Mouse (Mus musculus) kidney, adult 2 months (tissue): ENCODE measurements around the gene Pafah1b3. TPM values are rescaled to one million over a fixed set of nuclear protein-coding genes. Genes with fewer than 3 reads are reported as not detected.

ENCODE experiments used
- DNase-seq: peaks from one replicate; pipeline ENCODE4 v3.0.0; 2021
- H3K27ac ChIP-seq: fragments of 200-500 bp; 2 replicates; pipeline ENCODE4 v1.5.1; 2012; ENCODE audit warnings: low read depth, low read length, control low read depth, inconsistent platforms; ENCODE audit not compliant: insufficient read depth
- H3K27me3 ChIP-seq: fragments of 200-500 bp; replicated peaks from 2 replicates; pipeline ENCODE4 v1.6.1; 2012; ENCODE audit warnings: mild to moderate bottlenecking, moderate library complexity, low read length, inconsistent platforms; ENCODE audit not compliant: control insufficient read depth, insufficient read depth
- H3K36me3 ChIP-seq: fragments of 200-500 bp; 2 replicates; pipeline ENCODE4 v1.6.1; 2012; ENCODE audit warnings: mild to moderate bottlenecking, moderate library complexity, low read length, inconsistent platforms; ENCODE audit not compliant: control insufficient read depth, insufficient read depth
- H3K4me1 ChIP-seq: fragments of 200-500 bp; 2 replicates; pipeline ENCODE4 v1.6.1; 2011; ENCODE audit warnings: low read length; ENCODE audit not compliant: control insufficient read depth, insufficient read depth
- H3K4me3 ChIP-seq: fragments of 200-500 bp; 2 replicates; pipeline ENCODE4 v1.5.1; 2011; ENCODE audit warnings: mild to moderate bottlenecking, low read depth, low read length, control low read depth; ENCODE audit not compliant: insufficient read depth
- CTCF ChIP-seq: fragments of 200-500 bp; conservative IDR thresholded peaks from 2 replicates; pipeline ENCODE4 v1.5.1; 2011; ENCODE audit warnings: low read depth, mild to moderate bottlenecking, control low read depth, low read length, moderate library complexity, mixed read lengths; ENCODE audit not compliant: insufficient read depth, insufficient read length
- POLR2A ChIP-seq: fragments of 200-500 bp; IDR thresholded peaks from one replicate; pipeline ENCODE4 v1.6.1; 2011; ENCODE audit warnings: low read depth, low read length, control low read depth
- WGBS: fragments of 180-500 bp; shearing (Covaris S2); methylation state at CpG from one replicate; pipeline ENCODE4 v1.1.7; 2018; 5-methylcytosine and 5-hydroxymethylcytosine counted together
- polyA plus RNA-seq: library from polyadenylated mRNA; depleted of rRNA; stranded (reverse); fragments of >200 nt; gene quantifications from 2 replicates; pipeline ENCODE4 v1.2.3, GENCODE M21; 2012

The Pafah1b3 gene
- polyA plus RNA-seq, 1 experiment: 48.9 TPM

DNA sequence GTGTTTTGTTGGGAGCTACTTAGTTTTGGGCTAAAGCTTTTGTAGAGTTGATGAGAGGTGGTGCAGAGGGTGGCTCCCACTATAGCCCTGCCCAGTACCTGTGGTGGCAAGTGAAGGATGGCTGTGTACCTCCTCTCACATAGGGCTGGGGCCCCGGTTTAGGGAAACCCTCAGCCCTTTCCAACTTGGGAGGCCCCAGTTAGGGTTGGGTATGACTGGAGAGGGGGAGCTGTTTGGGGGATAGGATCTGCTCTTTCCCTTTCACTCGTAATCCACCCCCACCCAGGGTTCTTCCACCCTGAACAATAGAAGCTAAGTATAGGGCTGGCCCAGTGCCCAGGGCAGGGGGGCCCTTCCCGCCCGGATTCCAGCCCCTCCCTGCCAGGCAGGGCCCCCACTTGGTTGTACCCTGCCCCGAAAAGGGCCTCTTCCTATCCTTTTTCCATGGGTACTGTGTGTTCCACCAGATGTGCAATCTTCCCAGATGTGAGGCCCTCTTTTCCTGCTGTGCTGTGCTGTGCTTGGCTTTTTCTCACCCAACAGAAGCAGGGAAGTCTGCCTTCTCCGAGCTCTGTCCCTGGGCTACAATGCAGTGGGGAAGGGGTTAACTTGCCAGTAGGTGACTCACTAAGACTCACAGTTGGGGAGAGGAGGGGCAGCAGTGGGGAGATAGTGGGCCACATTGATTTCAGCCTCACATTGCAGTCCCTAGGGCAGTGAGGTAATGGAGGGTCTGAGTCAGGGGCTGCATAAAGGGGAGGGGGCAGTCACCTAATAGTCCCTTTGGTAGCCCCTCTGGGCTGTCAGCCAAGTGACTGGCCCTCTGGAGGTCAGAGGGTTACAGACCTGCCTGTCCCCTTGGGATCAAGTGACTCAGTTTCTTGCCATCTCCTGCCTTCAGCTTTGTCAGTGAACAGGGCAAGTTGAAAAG, 17.7 kb downstream of the Pafah1b3 start:
- peak overlapping the region; percentile 85 for H3K27ac ChIP-seq
- H3K4me3 ChIP-seq: peak overlapping the region; percentile 40
- peaks cover 31% of the 10 kb centered on the region for H3K4me1 ChIP-seq
- TF ChIP-seq POLR2A (no peak), CTCF (no peak)
- WGBS: 17% methylated on average over 6 of the region's 6 CpGs
- no peaks in the 10 kb centered on the region for H3K36me3 ChIP-seq
- DNase-seq: peak; percentile 74
- H3K27me3 ChIP-seq: no peaks in the 10 kb centered on the region

DNA sequence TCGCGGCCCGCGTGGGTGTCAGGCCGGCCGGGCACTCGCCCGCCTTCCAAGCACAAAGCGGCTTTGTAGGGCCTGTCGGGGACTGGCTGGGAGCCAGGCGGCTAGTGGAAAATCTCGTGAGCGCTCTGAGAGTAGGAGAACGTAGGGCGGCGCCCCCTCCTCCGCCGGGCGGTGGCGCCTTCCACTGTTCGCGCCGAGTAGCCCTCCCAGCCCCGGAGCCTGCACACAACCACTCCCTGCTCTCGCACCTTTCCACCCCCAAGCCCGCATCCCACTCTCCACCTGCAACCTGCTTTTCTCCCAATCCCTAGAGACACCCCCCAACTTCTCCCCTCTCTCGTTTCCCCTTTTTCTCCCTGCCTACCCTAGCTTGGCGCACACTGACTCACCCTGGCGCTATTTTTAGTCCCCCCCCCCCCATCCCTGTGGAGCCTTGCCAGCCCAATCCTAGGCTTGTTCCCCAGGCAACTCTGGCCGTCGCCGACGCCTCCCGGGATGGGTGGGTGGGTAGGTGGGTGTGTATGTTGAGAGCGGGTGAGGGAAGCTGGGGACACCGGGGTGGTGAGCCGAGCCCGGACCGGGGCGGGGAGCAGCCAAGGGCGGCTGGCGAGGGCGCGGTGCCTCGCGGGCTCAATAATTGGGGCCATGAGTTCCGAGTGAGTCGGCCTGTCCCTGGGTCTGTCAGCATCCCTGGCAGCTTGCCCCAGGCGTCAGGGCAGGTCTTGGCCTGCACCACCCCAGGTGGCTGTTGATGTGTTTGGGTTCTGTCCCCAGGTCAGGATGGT, 18.5 kb downstream of the Pafah1b3 start:
- DNase-seq: peak; percentile 93
- Histone ChIP-seq H3K4me3 (peak overlapping the region; percentile 40), H3K36me3 (no peaks in the 10 kb centered on the region), H3K4me1 (peaks cover 31% of the 10 kb centered on the region), H3K27ac (peak overlapping the region; percentile 93), H3K27me3 (no peaks in the 10 kb centered on the region)
- TF ChIP-seq CTCF (no peak), POLR2A (no peak)
- WGBS: under 1% methylated on average over 45 of the region's 49 CpGs

DNA sequence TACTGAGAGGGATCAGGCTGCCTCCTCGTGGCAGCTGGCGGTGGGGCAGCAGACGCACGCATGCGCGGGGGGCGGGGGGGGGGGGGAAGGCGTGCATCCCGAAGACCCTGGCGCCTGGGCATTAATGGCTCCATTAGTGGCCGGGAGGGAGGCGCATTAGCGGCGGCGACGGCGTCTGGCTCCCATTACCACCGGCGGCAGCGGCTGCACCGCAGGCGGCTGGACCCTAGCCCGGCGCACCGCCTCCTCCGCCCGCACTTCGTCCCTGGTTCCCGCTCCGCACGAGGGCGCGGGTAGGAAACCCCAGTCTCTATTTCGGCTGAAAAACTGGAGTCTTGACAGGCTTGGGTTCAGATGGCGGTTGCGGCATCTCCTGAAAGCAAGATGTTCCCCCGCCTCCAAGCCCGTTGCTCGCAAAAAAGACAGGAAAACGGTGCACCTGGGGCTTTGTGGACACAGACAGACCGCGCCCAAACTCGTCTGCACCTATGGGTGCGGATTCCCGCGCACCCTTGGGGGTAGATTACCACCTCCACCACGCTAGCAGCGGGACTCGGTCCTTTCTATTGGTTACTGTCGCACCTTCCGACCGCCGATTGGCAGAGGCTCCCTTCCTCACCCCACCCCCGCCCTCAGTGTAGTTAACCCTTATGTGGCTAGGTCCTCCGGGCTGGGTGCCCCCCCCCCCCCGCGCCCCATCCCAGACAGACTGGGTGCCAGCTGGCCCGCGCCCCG, 19.3 kb downstream of the Pafah1b3 start:
- WGBS: under 1% methylated on average over 55 of the region's 60 CpGs
- Histone ChIP-seq H3K27me3 (no peaks in the 10 kb centered on the region), H3K4me1 (peaks cover 31% of the 10 kb centered on the region), H3K36me3 (no peaks in the 10 kb centered on the region), H3K4me3 (peak overlapping the region; percentile 40), H3K27ac (peak overlapping the region; percentile 93)
- DNase-seq: peak; percentile 92
- TF ChIP-seq POLR2A (no peak), CTCF (peak; percentile 66)

DNA sequence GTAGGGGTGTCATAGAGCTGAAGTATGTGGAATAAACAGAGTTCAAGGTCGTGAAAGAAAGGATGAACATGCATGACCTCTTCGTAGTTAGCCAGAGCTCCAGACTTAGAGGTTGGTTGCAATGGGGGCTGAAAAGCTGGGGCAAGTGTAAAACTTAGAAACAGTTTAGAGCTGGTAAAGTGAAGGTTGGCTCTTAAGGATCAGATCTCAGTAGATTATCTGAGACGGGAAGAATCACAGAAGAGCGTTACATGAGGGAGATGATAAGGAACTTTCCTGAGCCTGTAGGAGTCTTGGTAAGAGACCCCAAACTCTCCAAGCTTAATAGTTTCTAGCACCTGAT, 19.8 kb downstream of the Pafah1b3 start:
- Histone ChIP-seq H3K27ac (peak overlapping the region; percentile 70), H3K36me3 (no peaks in the 10 kb centered on the region), H3K27me3 (no peaks in the 10 kb centered on the region), H3K4me3 (no peak overlapping the region), H3K4me1 (peaks cover 27% of the 10 kb centered on the region)
- DNase-seq: no peak
- TF ChIP-seq CTCF (no peak), POLR2A (no peak)
- 3% methylated on average over 4 of the region's 4 CpGs for WGBS

DNA sequence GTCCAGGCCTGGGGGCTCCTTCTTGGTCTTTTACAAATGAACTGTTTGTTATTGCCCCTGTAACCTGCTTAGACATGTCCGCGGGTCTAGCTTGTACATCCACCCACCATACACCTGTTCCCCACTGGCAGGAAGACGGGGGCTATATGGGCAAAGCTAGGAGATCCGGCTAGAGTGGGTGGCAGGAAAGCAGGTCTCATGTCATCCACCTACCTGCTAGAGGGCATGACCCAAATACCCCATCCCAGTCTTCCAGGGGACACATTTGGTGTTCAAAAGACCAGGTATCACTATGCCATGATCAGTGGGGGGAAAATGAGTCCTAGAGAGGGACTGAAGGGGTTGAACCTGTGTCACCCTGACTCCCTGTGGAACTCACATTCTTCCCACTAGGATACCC, 20.4 kb downstream of the Pafah1b3 start:
- Histone ChIP-seq H3K4me3 (no peak overlapping the region), H3K4me1 (peaks cover 26% of the 10 kb centered on the region), H3K36me3 (no peaks in the 10 kb centered on the region), H3K27me3 (no peaks in the 10 kb centered on the region), H3K27ac (peak overlapping the region; percentile 70; the same call in 1 of the 2 replicates)
- no peak for TF ChIP-seq CTCF
- no peak for TF ChIP-seq POLR2A
- 79% methylated on average over 4 of the region's 4 CpGs for WGBS
- DNase-seq: no peak

DNA sequence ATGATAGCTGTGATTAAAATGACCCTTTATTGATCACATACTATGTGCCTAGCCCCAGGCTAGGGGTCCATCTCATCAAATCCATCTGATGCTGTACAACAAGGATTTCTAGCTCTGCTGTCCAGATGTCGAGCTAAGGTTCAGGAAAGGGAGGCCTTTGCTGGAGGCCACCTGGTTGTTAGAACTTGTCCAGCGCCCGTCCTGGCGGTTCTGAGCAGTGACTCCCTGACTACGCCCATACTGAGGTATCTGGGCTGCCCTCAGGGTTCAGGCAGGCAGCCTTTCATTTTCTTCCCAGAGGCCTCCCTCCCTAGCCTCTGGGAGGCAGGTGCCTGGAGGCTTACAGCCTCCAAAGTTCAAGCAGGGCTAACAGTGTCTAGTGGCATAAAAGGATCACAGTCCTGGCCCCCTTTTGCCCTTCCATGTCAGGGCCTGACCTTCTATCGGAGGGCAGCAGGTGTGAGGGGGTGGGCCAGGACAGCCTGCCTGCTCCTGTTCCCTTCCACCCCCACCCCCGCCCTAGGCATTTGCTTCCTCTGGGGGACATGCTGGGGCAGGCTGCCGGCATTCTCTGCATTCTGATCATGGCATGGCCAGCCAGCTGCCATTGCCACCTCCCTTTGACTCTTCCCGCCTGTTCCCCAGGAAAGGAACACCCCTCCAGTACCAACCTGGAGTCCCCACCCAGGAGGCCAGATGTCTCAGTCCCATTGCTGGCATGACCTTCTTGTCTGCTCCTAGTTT, 22.1 kb downstream of the Pafah1b3 start:
- Histone ChIP-seq H3K4me3 (no peak overlapping the region), H3K36me3 (no peaks in the 10 kb centered on the region), H3K27ac (peak overlapping the region; percentile 33), H3K27me3 (no peaks in the 10 kb centered on the region), H3K4me1 (peaks cover 17% of the 10 kb centered on the region)
- no peak for TF ChIP-seq CTCF
- TF ChIP-seq POLR2A: no peak
- DNase-seq: no peak
- 45% methylated on average over 9 of the region's 9 CpGs for WGBS
